Mouse (Mus musculus): ENCODE measurements around the gene Atp8b5. TPM values are rescaled to one million over a fixed set of nuclear protein-coding genes. Genes with fewer than 3 reads are reported as not detected.

Gene Atp8b5
- polyA plus RNA-seq, 1 experiment: not detected

GRCm38 (mm10) chr4:43285476-43285875 lies 18.5 kb downstream of the Atp8b5 start:
- H3ac ChIP-seq (ENCODE audit: control insufficient read depth, insufficient read length): no peak overlapping the region
- H3K4me2 ChIP-seq (ENCODE audit: low read depth): no peak overlapping the region
- no peaks in the 10 kb centered on the region for H3K79me2 ChIP-seq (ENCODE audit: control insufficient read depth, insufficient read depth)
- no peak for TF ChIP-seq MYOD1 (IDR thresholded peaks at IDR 0.05; ENCODE audit: control insufficient read depth in 1 of 3, insufficient read length in 2 of 3, low read depth in 2 of 3)
- TF ChIP-seq TCF3 (IDR thresholded peaks at IDR 0.05; ENCODE audit: insufficient read length, low read depth): no peak
- no peak for TF ChIP-seq REST (IDR thresholded peaks at IDR 0.05; ENCODE audit: insufficient read depth, insufficient read length)
- TF ChIP-seq MAX (IDR thresholded peaks at IDR 0.05; ENCODE audit: low read depth): no peak
- TF ChIP-seq MYOG (IDR thresholded peaks at IDR 0.05; ENCODE audit: control insufficient read depth in 1 of 3, insufficient read depth in 1 of 3, insufficient read length in 2 of 3, low read depth in 2 of 3): no peak
- TF ChIP-seq CEBPB (IDR thresholded peaks at IDR 0.05; ENCODE audit: insufficient read depth, poor library complexity, severe bottlenecking): no peak
- no peak for TF ChIP-seq E2F4 (IDR thresholded peaks at IDR 0.05; ENCODE audit: insufficient read depth)
- TF ChIP-seq TCF12 (IDR thresholded peaks at IDR 0.05; ENCODE audit: insufficient read depth, poor library complexity, severe bottlenecking): no peak
- no peak for TF ChIP-seq POLR2A (IDR thresholded peaks at IDR 0.05; ENCODE audit: insufficient read length, low read depth)
- no peak for TF ChIP-seq USF1 (IDR thresholded peaks at IDR 0.05; ENCODE audit: low read depth)
- no peak for TF ChIP-seq POLR2AphosphoS2 (IDR thresholded peaks at IDR 0.05; ENCODE audit: insufficient read length, low read depth)
- TF ChIP-seq SRF (IDR thresholded peaks at IDR 0.05; ENCODE audit: control insufficient read depth, insufficient read length, low read depth): no peak
- no peak overlapping the region for H3K4me3 ChIP-seq
- H3K36me3 ChIP-seq (ENCODE audit: control insufficient read depth, insufficient read depth): no peaks in the 10 kb centered on the region
- no peaks in the 10 kb centered on the region for H3K27me3 ChIP-seq (ENCODE audit: control insufficient read depth, insufficient read depth, insufficient read length)

- Histone ChIP-seq H3K4me3 (no peak overlapping the region), H3ac (ENCODE audit: control insufficient read depth, insufficient read length) (no peak overlapping the region), H3K27me3 (ENCODE audit: control insufficient read depth, insufficient read depth, insufficient read length) (no peaks in the 10 kb centered on the region), H3K4me2 (ENCODE audit: low read depth) (no peak overlapping the region), H3K36me3 (ENCODE audit: control insufficient read depth, insufficient read depth) (no peaks in the 10 kb centered on the region), H3K79me2 (ENCODE audit: control insufficient read depth, insufficient read depth) (no peaks in the 10 kb centered on the region)
- no peak for TF ChIP-seq SRF (IDR thresholded peaks at IDR 0.05; ENCODE audit: control insufficient read depth, insufficient read length, low read depth)
- TF ChIP-seq POLR2AphosphoS2 (IDR thresholded peaks at IDR 0.05; ENCODE audit: insufficient read length, low read depth): no peak
- no peak for TF ChIP-seq MYOD1 (IDR thresholded peaks at IDR 0.05; ENCODE audit: control insufficient read depth in 1 of 3, insufficient read length in 2 of 3, low read depth in 2 of 3)
- no peak for TF ChIP-seq POLR2A (IDR thresholded peaks at IDR 0.05; ENCODE audit: insufficient read length, low read depth)
- TF ChIP-seq MAX (IDR thresholded peaks at IDR 0.05; ENCODE audit: low read depth): no peak
- no peak for TF ChIP-seq E2F4 (IDR thresholded peaks at IDR 0.05; ENCODE audit: insufficient read depth)
- no peak for TF ChIP-seq TCF3 (IDR thresholded peaks at IDR 0.05; ENCODE audit: insufficient read length, low read depth)
Measured at GRCm38 (mm10) chr4:43287305-43287704, 20.3 kb downstream of the Atp8b5 start.

- Histone ChIP-seq H3K4me3 (no peak overlapping the region), H3K36me3 (ENCODE audit: control insufficient read depth, insufficient read depth) (no peaks in the 10 kb centered on the region), H3K27me3 (ENCODE audit: control insufficient read depth, insufficient read depth, insufficient read length) (no peaks in the 10 kb centered on the region), H3K79me2 (ENCODE audit: control insufficient read depth, insufficient read depth) (no peaks in the 10 kb centered on the region), H3K4me2 (ENCODE audit: low read depth) (no peak overlapping the region), H3ac (ENCODE audit: control insufficient read depth, insufficient read length) (no peak overlapping the region)
- TF ChIP-seq TCF12 (IDR thresholded peaks at IDR 0.05; ENCODE audit: insufficient read depth, poor library complexity, severe bottlenecking) (no peak), MYOG (IDR thresholded peaks at IDR 0.05; ENCODE audit: control insufficient read depth in 1 of 3, insufficient read depth in 1 of 3, insufficient read length in 2 of 3, low read depth in 2 of 3) (no peak), MYOD1 (IDR thresholded peaks at IDR 0.05; ENCODE audit: control insufficient read depth in 1 of 3, insufficient read length in 2 of 3, low read depth in 2 of 3) (no peak), E2F4 (IDR thresholded peaks at IDR 0.05; ENCODE audit: insufficient read depth) (no peak), POLR2AphosphoS2 (IDR thresholded peaks at IDR 0.05; ENCODE audit: insufficient read length, low read depth) (no peak), REST (IDR thresholded peaks at IDR 0.05; ENCODE audit: insufficient read depth, insufficient read length) (no peak), MAX (IDR thresholded peaks at IDR 0.05; ENCODE audit: low read depth) (no peak), USF1 (IDR thresholded peaks at IDR 0.05; ENCODE audit: low read depth) (no peak), SRF (IDR thresholded peaks at IDR 0.05; ENCODE audit: control insufficient read depth, insufficient read length, low read depth) (no peak), TCF3 (IDR thresholded peaks at IDR 0.05; ENCODE audit: insufficient read length, low read depth) (no peak), POLR2A (IDR thresholded peaks at IDR 0.05; ENCODE audit: insufficient read length, low read depth) (no peak), CEBPB (IDR thresholded peaks at IDR 0.05; ENCODE audit: insufficient read depth, poor library complexity, severe bottlenecking) (no peak)
Measured at GRCm38 (mm10) chr4:43294001-43294400, 27.0 kb downstream of the Atp8b5 start.

GRCm38 (mm10) chr4:43309696-43310338 lies 42.9 kb downstream of the Atp8b5 start:
- H3ac ChIP-seq (ENCODE audit: control insufficient read depth, insufficient read length): no peak overlapping the region
- H3K4me3 ChIP-seq: no peak overlapping the region
- H3K79me2 ChIP-seq (ENCODE audit: control insufficient read depth, insufficient read depth): no peaks in the 10 kb centered on the region
- no peak overlapping the region for H3K4me2 ChIP-seq (ENCODE audit: low read depth)
- TF ChIP-seq CEBPB (IDR thresholded peaks at IDR 0.05; ENCODE audit: insufficient read depth, poor library complexity, severe bottlenecking) (no peak), MYOD1 (IDR thresholded peaks at IDR 0.05; ENCODE audit: control insufficient read depth in 1 of 3, insufficient read length in 2 of 3, low read depth in 2 of 3) (no peak), REST (IDR thresholded peaks at IDR 0.05; ENCODE audit: insufficient read depth, insufficient read length) (no peak)
- no peaks in the 10 kb centered on the region for H3K27me3 ChIP-seq (ENCODE audit: control insufficient read depth, insufficient read depth, insufficient read length)
- no peaks in the 10 kb centered on the region for H3K36me3 ChIP-seq (ENCODE audit: control insufficient read depth, insufficient read depth)

GRCm38 (mm10) chr4:43321536-43321935 lies 54.6 kb downstream of the Atp8b5 start:
- TF ChIP-seq POLR2A (IDR thresholded peaks at IDR 0.05; ENCODE audit: insufficient read length, low read depth): no peak
- TF ChIP-seq CEBPB (IDR thresholded peaks at IDR 0.05; ENCODE audit: insufficient read depth, poor library complexity, severe bottlenecking): no peak
- no peak for TF ChIP-seq E2F4 (IDR thresholded peaks at IDR 0.05; ENCODE audit: insufficient read depth)
- no peak for TF ChIP-seq TCF12 (IDR thresholded peaks at IDR 0.05; ENCODE audit: insufficient read depth, poor library complexity, severe bottlenecking)
- TF ChIP-seq POLR2AphosphoS2 (IDR thresholded peaks at IDR 0.05; ENCODE audit: insufficient read length, low read depth): no peak
- no peak for TF ChIP-seq MYOG (IDR thresholded peaks at IDR 0.05; ENCODE audit: control insufficient read depth in 1 of 3, insufficient read depth in 1 of 3, insufficient read length in 2 of 3, low read depth in 2 of 3)
- no peak for TF ChIP-seq REST (IDR thresholded peaks at IDR 0.05; ENCODE audit: insufficient read depth, insufficient read length)
- Histone ChIP-seq H3K4me3 (no peak overlapping the region), H3K79me2 (ENCODE audit: control insufficient read depth, insufficient read depth) (no peaks in the 10 kb centered on the region), H3K4me2 (ENCODE audit: low read depth) (no peak overlapping the region), H3ac (ENCODE audit: control insufficient read depth, insufficient read length) (no peak overlapping the region), H3K36me3 (ENCODE audit: control insufficient read depth, insufficient read depth) (no peaks in the 10 kb centered on the region), H3K27me3 (ENCODE audit: control insufficient read depth, insufficient read depth, insufficient read length) (no peaks in the 10 kb centered on the region)

All from myocyte (in vitro differentiated cells).